Mouse (Mus musculus) forebrain, embryonic 14.5 days (tissue): ENCODE measurements at regions not wholly inside any gene's neighbourhood (a gene's known extent, or its start where the extent isn't known, plus 50 kb on each side); places are given as distances from the start of the nearest gene placed in this dataset.
A peak's percentile ranks its signal among the peaks of the same experiment; 100 is the strongest.

ENCODE experiments used
- ATAC-seq: fragments of 200-750 bp; cut with Nextera tagmentation; 2 replicates; pipeline ENCODE4 v1.8.0; 2017; ENCODE audit warnings: mild to moderate bottlenecking, moderate library complexity
- DNase-seq: peaks from one replicate; pipeline ENCODE4 v3.0.0-alpha.2; 2015; ENCODE audit warnings: low spot score
- H3K27ac ChIP-seq: fragments of 300-500 bp; sonication (generic); 2 replicates; pipeline ENCODE4 v1.5.1; 2014; ENCODE audit warnings: low read depth, mild to moderate bottlenecking, control low read depth, low read length, moderate library complexity
- H3K27me3 ChIP-seq: fragments of 300-500 bp; sonication (generic); replicated peaks from 2 replicates; pipeline ENCODE4 v1.6.1; 2014; ENCODE audit warnings: low read length, control low read depth, mixed read lengths; ENCODE audit not compliant: control insufficient read depth, insufficient read depth
- H3K36me3 ChIP-seq: fragments of 300-500 bp; sonication (generic); 2 replicates; pipeline ENCODE4 v1.6.1; 2014; ENCODE audit warnings: low read length, control low read depth; ENCODE audit not compliant: control insufficient read depth, insufficient read depth
- H3K4me1 ChIP-seq: fragments of 300-500 bp; sonication (generic); 2 replicates; pipeline ENCODE4 v1.6.1; 2014; ENCODE audit warnings: antibody characterized with exemption, low read length, control low read depth; ENCODE audit not compliant: control insufficient read depth, insufficient read depth
- H3K4me2 ChIP-seq: fragments of 300-500 bp; sonication (generic); 2 replicates; pipeline ENCODE4 v1.6.1; 2014; ENCODE audit warnings: mild to moderate bottlenecking, control low read depth, low read length
- H3K4me3 ChIP-seq: fragments of 300-500 bp; sonication (generic); 2 replicates; pipeline ENCODE4 v1.5.1; 2014; ENCODE audit warnings: low read depth, low read length, control low read depth
- H3K9ac ChIP-seq: fragments of 300-500 bp; sonication (generic); 2 replicates; pipeline ENCODE4 v1.6.1; 2014; ENCODE audit warnings: mild to moderate bottlenecking, low read length, control low read depth, moderate library complexity
- H3K9me3 ChIP-seq: fragments of 300-500 bp; sonication (generic); replicated peaks from 2 replicates; pipeline ENCODE4 v1.6.1; 2016; ENCODE audit warnings: low read length, control low read depth, mixed read lengths; ENCODE audit not compliant: control insufficient read depth
- WGBS: fragments of 180-500 bp; shearing (Covaris S2); extraction: QIAGEN DNeasy Blood & Tissue Kit; methylation state at CpG from one replicate; pipeline ENCODE4 v1.1.7; 2014; 5-methylcytosine and 5-hydroxymethylcytosine counted together

DNA sequence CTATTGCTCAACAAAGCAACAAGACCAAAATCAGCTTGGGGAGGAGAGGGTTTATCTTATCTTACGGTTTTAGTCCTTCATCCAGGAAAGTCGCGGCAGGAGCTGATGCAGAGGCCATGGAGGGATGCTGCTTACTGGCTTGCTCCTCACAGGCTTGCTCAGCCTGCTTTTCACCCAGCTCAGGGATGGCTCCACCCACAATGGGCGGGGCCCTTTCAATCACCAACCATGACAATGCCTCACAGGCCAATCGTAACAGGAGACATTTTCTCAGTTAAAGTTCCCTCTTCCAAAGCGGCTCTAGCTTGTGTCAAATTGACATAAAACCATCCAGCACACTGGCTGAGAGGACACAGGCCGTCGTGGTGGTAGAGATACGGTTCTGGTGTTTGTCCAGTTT lies 105.7 kb upstream of the Mrps10 start:
- ATAC-seq (no peak), DNase-seq (no peak)
- Histone ChIP-seq H3K27me3 (no peaks in the 10 kb centered on the region), H3K36me3 (no peaks in the 10 kb centered on the region; the same call in 1 of the 2 replicates), H3K9me3 (0 out of 2 replicates have a peak, but pooled peaks cover 3% of the 10 kb centered on the region), H3K9ac (no peak overlapping the region), H3K27ac (no peak overlapping the region), H3K4me2 (no peak overlapping the region), H3K4me1 (no peaks in the 10 kb centered on the region), H3K4me3 (no peak overlapping the region)
- WGBS = 94% methylated on average over 9 of the region's 9 CpGs

DNA sequence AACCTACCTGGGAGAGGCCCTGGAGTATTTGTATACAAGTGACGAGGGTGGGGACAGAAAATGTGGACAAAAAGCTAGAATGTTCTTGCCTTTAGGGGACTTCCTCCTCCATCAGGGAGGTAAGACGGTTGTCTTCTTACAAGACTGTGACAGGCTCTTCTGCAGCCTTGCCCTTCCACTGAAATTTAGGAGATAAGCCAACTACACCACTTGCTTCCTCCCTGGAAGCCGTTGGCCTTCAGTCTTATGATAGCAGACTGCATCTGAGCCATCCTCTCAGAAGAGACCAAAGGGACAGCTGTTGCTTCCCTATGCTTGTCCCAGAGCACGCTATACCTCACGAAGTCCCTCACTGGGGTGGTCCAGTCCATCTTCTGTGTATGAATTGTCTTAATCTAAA lies 106.5 kb upstream of the Mrps10 start:
- Histone ChIP-seq H3K9me3 (no peaks in the 10 kb centered on the region), H3K4me1 (no peaks in the 10 kb centered on the region), H3K36me3 (no peaks in the 10 kb centered on the region; the same call in 1 of the 2 replicates), H3K27ac (no peak overlapping the region), H3K9ac (no peak overlapping the region), H3K4me2 (no peak overlapping the region), H3K4me3 (no peak overlapping the region), H3K27me3 (no peaks in the 10 kb centered on the region)
- no peak for ATAC-seq
- DNase-seq = no peak
- WGBS = 94% methylated on average over 5 of the region's 5 CpGs

DNA sequence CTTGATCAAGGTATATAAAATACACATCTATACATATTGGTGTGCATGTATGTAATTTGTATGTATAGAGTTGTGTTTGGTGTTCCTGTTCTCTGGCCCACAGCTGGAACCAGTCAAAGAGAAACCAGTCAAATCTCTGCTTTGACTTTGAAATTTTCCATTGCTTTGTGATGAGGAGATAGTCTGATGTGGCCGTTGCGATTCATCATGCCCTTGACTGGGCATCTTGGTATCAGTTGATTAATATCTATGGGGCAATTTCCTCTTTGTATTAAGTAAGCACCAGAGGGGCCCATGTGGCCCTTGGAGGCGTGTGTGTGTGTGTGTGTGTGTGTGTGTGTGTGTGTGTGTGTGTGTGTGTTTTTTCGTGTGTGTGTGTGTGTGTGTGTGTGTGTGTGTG lies 107.7 kb upstream of the Mrps10 start:
- Histone ChIP-seq H3K27me3 (no peaks in the 10 kb centered on the region), H3K4me3 (no peak overlapping the region), H3K36me3 (no peaks in the 10 kb centered on the region; the same call in 1 of the 2 replicates), H3K9ac (no peak overlapping the region), H3K4me1 (no peaks in the 10 kb centered on the region), H3K9me3 (no peaks in the 10 kb centered on the region), H3K4me2 (no peak overlapping the region), H3K27ac (no peak overlapping the region)
- ATAC-seq = no peak
- DNase-seq = no peak
- WGBS = 87% methylated on average over 4 of the region's 4 CpGs

DNA sequence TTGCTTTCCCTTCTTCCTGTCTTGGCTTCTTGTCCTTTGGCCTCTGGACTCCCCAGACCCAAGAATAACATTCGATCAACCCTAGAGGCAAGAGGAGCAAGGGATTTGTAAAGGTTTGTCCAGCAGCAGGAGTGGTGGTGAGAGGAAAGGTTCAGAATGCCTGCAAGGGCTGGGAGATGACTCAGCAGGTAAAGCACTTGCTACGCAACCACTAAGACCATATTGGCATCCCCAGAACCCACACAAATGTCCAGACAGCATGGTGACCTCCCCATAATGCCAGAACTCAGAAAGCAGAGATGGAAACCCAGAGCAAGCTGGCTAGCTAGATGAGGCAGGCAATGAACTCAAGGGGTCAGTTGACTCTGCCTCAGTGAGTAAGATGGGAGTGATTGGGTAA lies 110.4 kb upstream of the Mrps10 start:
- no peak for DNase-seq
- Histone ChIP-seq H3K9me3 (no peaks in the 10 kb centered on the region), H3K4me2 (no peak overlapping the region), H3K9ac (no peak overlapping the region), H3K4me1 (no peaks in the 10 kb centered on the region), H3K36me3 (peaks cover 4% of the 10 kb centered on the region; the same call in 1 of the 2 replicates), H3K27me3 (no peaks in the 10 kb centered on the region), H3K4me3 (no peak overlapping the region), H3K27ac (no peak overlapping the region)
- WGBS = 97% methylated on average over 2 of the region's 2 CpGs
- no peak for ATAC-seq

DNA sequence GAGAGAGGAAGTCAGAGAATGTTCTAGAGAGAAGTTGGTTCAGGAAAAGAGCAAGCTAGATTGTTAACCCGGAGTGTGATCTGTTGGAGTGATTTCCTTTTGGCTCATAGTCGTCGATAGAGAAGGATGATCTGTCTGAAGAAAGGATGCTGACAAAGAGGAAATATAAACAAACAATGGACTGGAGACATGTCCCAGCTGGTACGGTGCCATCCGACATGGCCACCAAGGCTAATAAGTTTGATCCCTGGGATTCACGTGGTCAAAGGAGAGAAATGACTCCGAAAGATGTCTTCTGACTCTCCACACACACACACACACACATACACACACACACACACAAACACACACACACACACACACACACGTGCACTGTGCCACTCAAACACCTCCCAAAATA lies 113.5 kb upstream of the Mrps10 start:
- no peak for DNase-seq
- no peak for ATAC-seq
- Histone ChIP-seq H3K27ac (no peak overlapping the region), H3K4me3 (no peak overlapping the region), H3K4me1 (no peaks in the 10 kb centered on the region), H3K36me3 (0 out of 2 replicates have a peak, but pooled peaks cover 4% of the 10 kb centered on the region), H3K4me2 (no peak overlapping the region), H3K9ac (no peak overlapping the region), H3K9me3 (no peaks in the 10 kb centered on the region), H3K27me3 (no peaks in the 10 kb centered on the region)
- WGBS = 94% methylated on average over 8 of the region's 8 CpGs

DNA sequence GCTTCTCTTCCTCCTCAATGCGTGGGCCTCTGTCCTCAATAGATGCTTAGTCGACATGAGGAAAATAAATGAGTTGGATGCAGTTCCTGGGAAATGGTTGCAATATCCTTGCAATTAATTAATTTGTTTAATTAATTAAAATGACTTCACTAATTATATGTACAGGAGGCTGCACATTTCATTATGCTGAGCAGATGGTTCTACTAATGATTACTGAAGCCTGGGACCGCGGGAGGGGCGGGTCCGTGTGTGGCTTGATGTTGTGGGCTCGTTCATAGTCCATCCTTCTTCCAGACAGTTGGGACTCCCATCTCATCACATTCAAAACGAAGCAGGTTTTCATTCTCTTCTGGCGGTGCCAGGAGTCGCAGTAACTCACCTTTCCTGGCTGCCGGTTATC lies 114.7 kb upstream of the Mrps10 start:
- Histone ChIP-seq H3K9me3 (no peaks in the 10 kb centered on the region), H3K27me3 (no peaks in the 10 kb centered on the region), H3K4me1 (no peaks in the 10 kb centered on the region), H3K4me2 (no peak overlapping the region), H3K9ac (no peak overlapping the region), H3K36me3 (0 out of 2 replicates have a peak, but pooled peaks cover 4% of the 10 kb centered on the region), H3K27ac (no peak overlapping the region), H3K4me3 (no peak overlapping the region)
- no peak; the same call in 1 of the 2 replicates for ATAC-seq
- 65% methylated on average over 11 of the region's 11 CpGs for WGBS
- peak; percentile 55 for DNase-seq

DNA sequence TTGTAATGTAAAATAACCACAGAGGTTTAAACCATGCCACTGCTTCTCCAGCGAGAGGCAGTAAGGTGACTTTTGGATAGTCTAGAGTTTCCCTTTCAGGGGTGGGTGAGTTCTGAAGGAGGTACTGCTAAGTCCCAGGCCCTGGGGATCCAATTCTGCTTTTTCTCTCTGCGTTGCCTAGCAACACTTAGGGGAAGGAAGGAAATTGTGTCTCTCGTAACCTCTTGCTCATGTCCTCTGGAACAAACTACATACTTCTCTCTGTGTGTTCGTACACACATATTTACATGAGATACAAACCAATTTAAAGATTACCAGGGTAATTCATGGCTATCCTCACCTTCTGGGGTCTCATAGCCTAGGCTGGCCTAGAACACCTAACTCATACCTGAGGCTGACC lies 118.7 kb upstream of the Mrps10 start:
- no peak overlapping the region for H3K9ac ChIP-seq
- no peak overlapping the region for H3K27ac ChIP-seq
- ATAC-seq = no peak
- H3K4me1 ChIP-seq = no peaks in the 10 kb centered on the region
- H3K4me3 ChIP-seq = no peak overlapping the region
- DNase-seq = no peak
- H3K36me3 ChIP-seq = 0 out of 2 replicates have a peak, but pooled peaks cover 4% of the 10 kb centered on the region
- WGBS = 81% methylated on average over 4 of the region's 4 CpGs
- no peak overlapping the region for H3K4me2 ChIP-seq
- no peaks in the 10 kb centered on the region for H3K27me3 ChIP-seq
- H3K9me3 ChIP-seq = no peaks in the 10 kb centered on the region

DNA sequence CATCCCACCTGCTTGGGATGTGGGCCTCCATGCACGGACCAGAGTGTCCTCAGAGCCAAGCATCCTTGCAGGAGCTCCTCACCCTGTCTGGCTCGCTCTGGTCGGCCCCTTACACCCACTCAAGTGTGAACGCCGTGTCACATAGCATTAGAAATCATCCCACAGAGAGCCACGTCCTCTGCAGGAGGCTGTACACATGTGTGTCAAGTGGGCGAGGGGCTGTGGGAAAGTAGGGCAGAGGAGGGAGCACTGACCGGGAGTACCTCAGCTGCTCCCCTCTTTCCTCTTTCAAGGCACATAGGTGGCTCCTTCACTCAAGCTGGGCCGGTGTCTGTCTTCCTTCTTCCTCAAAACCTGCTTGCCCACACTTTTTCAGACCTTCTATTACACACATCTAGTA lies 119.5 kb upstream of the Mrps10 start:
- Histone ChIP-seq H3K4me3 (no peak overlapping the region), H3K9ac (no peak overlapping the region), H3K27ac (no peak overlapping the region), H3K4me1 (no peaks in the 10 kb centered on the region), H3K27me3 (no peaks in the 10 kb centered on the region), H3K9me3 (no peaks in the 10 kb centered on the region), H3K36me3 (no peaks in the 10 kb centered on the region), H3K4me2 (no peak overlapping the region)
- 88% methylated on average over 9 of the region's 9 CpGs for WGBS
- ATAC-seq (no peak), DNase-seq (no peak)

DNA sequence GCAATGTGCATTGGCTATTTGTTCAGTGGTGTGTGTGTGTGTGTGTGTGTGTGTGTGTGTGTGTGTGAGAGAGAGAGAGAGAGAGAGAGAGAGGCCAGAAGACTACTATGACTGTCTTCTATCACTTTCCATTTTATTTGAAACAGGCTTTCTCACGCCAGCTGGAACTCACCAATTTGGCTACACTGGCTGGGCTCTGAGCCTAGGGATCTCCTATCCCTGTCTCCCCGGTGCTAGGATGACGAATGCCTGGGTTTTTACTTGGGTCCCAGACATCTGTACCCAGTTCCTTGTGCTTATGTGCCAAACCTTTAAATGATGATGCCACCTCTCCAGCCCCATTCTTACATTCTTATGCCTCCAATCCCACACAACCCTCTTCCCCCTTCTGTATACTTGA lies 120.6 kb upstream of the Mrps10 start:
- no peak overlapping the region for H3K4me2 ChIP-seq
- no peak overlapping the region for H3K9ac ChIP-seq
- H3K4me1 ChIP-seq = no peaks in the 10 kb centered on the region
- no peaks in the 10 kb centered on the region for H3K36me3 ChIP-seq
- 66% methylated on average over 3 of the region's 3 CpGs for WGBS
- H3K27me3 ChIP-seq = no peaks in the 10 kb centered on the region
- H3K4me3 ChIP-seq = no peak overlapping the region
- H3K27ac ChIP-seq = no peak overlapping the region
- DNase-seq (peak; percentile 27), ATAC-seq (no peak)
- no peaks in the 10 kb centered on the region for H3K9me3 ChIP-seq
